Mouse (Mus musculus): Measurements from ENCODE around the gene Pip5k1a.
"Not testable (repeated sequence)": the region's sequence is repeated elsewhere in the genome, so short reads cannot be mapped to it uniquely, and the experiment has no call there.

The Pip5k1a gene

GRCm38 (mm10) chr3:95110911-95111726 is 4.4 kb upstream of the Pip5k1a start, which contains the start of gene Vps72:
TSS of gene Vps72 (plus strand) at chr3:95111022.
- peak; percentile 92 for DNase-seq

GRCm38 (mm10) chr3:95107898-95108297 is 1.2 kb upstream of the Pip5k1a start:
- DNase-seq: no peak

- DNase-seq: not testable (repeated sequence)
Measured at GRCm38 (mm10) chr3:95107308-95107707, 578 bp upstream of the Pip5k1a start.

- DNase-seq: peak; percentile 17
Measured at GRCm38 (mm10) chr3:95105586-95106337, 968 bp downstream of the Pip5k1a start.

DNA sequence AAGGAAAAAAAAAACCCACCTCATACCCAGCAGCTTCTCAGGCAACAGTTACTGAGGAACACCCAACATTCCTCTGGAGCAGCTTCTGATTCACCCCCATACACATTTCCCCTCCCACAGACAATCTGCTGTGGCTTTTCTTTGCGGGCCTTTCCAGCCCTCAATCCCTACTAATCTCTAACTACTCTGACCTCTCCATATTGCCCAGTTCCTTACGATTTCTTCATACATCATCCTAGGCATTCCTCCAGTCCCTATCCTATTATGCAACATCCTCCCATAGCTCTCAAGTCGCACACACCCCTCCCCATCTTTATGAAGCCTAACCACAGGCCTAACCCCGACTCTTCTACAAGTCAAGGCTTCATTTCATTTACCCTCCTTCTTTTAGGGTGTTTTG is 1.6 kb downstream of the Pip5k1a start:
- DNase-seq: peak; percentile 69

DNA sequence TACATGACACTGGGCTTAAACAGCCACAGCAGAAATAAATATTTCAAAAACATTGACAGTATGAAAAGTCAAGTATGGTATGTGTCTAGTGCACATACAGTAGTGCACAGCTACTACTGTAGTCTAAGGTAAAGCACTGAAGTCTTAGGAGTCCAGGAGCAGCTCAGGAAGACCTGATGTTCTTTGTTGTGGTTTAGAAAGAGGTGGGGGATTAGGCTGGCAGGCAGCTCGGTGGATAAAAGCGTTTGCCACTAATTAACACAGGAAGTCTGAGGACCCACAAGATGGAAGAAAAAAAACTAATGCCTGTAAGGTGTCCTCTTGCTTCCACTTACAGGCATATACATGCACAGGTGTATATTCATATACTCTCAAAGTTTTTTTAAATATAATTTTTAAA is 5.9 kb downstream of the Pip5k1a start:
- DNase-seq: no peak

DNA sequence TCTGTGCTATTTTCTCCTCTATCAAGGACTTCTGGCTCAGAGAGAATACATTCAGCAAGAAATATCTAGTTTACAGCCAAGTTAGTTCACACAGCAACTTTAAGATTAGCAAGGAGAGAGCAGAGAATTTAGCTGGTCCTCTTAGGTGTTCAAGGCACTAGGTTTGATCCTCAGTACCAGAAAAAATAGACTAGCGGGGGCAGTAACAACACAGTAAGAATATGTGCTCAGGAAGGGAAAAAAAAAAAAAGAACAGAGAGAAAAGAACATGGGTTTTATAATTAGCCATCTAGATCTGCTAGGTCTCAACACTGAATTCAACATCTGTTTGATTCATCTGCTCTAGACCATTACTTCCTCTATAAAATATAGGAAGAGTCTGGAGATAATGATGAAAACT is 18.7 kb downstream of the Pip5k1a start:
- DNase-seq: no peak

DNA sequence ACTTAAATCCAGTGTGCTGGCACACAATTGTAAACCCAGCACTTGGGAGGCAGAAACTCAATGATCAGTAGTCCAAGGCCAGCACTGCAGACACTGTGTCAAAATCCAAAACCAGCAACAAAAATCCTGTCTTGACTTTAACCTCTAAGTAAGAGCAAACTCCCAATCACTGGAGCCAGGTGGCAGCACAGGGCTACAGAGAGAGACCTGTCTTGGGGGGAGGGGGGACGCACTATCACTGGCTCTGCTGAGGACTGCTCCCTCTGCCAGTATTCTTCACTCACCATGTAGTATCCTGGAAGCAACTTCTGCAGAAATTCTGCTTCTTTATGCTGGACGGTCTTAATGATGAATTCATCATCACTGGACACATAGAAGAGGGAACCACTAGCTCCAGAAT is 35.1 kb downstream of the Pip5k1a start:
- DNase-seq: no peak

DNA sequence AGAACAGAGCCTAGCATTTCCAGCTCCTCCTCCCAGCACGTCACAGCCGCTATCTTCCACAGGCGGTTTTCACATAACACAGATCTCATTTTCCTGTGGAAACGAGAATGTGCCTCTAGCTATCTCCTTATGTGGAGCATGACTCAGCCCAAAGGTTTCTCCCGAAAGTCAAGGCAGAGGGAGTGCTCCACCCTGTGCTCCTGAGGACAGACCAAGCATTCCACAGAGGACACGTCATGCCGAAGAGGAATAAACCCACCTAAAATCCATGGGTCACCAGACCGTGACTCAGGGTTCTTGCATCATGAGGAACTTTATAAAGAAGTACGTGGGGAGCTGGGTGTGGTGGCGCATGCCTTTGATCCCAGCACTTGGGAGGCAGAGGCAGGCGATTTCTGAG is 40.2 kb downstream of the Pip5k1a start:
- DNase-seq: peak; percentile 51

DNA sequence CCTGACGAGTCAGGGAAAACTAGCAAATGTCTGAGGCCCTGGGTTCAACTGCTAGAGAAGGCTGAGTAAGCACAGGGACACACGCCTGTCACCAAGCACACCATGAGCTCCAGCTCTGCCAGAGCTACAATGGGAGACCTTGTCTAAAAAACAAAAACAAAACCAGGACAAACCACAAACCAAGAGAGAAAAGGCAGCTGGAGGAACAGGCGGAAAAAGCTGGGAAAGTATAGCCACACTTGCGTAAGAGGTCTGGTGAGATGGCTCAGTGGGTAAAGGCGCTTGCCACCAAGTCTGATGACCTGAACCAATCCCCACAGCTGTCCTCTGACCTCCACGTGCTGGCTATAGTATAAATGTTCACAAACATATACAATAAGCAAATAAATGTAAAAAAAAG is 40.6 kb downstream of the Pip5k1a start:
- DNase-seq: no peak

DNA sequence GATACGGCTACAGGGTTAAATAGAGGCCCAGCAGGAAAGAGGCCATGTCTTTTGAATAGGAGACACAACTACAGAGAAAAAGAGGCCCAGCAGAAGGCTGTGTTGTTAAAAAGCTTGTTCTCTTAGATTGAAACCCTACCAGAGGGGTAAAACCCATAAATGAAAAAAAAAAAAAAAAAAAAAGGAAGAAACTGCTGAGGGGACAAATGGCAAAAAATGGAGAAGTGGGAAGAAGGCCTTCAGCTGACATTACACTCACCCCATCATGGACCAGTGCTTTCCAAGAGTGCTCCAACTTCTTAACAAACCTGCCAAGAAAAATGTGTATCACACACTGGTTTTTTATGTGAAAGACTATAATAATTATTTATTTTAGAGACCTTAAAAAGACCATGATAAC is 41.2 kb downstream of the Pip5k1a start:
- no peak for DNase-seq

- no peak for DNase-seq
Measured at GRCm38 (mm10) chr3:95063741-95064140, 43.0 kb downstream of the Pip5k1a start.

DNA sequence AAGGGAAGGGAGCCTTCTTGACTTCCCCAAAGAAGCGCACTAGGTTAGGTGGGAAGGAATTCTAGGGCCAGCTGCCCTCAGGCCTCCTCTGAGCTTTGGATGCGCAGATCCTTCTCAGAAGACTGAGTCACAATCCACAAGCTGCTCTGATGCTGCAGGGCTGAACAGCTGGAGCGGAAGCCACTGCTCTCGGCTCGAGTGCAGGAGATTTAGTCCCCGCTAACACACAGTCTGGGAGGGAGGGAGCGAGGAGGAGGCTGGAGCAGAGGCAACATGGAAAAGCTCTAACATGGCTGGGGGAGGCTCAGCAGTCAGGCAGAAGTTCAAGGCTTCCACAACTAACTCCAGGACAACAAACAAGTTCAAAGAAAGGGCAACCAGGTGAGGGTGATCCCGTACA is 48.7 kb downstream of the Pip5k1a start:
- peak; percentile 80 for DNase-seq

GRCm38 (mm10) chr3:95056275-95056674 is 50.5 kb downstream of the Pip5k1a start:
- DNase-seq: no peak

DNA sequence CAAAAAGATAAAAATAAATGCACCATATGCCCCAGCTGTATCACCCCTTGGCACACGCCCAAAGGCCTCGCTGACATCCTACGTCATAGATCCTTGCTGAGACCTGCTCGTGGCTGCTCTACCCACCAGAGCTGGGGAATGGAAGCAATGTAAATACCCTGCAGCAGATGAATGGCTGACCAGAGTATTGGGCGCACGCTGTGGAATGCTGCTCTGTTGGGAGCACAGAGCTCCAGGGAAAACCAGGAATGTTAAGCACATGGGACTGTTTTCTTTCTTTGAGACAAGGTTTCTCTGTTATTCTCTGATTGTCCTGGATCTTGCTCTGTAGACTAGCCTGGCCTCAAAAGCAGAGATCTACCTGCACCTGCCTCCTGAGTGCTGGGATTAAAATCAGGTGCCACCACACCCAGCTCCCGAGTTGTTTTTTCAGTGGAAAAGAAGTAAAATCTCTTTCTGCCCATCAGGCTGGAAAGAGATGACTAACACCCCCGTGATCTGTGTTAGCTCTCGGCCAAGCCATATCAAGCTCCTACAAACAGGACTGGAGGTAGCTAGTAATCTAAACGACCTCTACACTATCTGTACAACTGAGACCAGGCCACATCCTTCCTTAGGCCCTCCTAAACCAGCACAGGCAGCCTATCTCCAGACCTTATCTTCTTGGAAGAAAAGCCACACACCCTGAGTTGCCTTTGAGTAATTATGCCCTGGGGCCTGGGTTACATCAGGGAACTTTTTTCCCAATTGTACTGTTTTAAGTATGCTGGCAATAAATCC is 52.1 kb downstream of the Pip5k1a start:
- DNase-seq: peak; percentile 26

GRCm38 (mm10) chr3:95053701-95054100 is 53.0 kb downstream of the Pip5k1a start:
- DNase-seq: peak; percentile 35

GRCm38 (mm10) chr3:95052959-95053358 is 53.8 kb downstream of the Pip5k1a start:
- DNase-seq: peak; percentile 33

DNA sequence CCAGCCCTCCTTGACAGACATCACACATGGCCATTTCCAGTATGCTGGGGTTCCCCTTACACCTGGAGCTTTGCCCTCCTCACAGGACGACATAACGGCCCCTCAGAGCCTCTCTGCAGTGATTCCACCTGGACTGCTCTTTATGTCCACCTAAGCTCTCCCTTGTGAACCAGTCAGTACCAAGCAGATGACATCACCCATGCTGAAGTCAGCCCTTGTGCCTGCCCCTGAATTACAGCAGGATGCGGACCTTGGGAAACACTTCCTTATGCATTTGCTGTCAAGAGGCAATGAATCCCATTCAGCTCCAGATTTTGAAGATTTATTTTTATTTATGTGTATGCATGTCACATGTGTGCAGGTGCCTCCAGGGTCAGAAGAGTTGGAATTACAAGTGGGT is 58.8 kb downstream of the Pip5k1a start:
- DNase-seq: no peak

GRCm38 (mm10) chr3:95046462-95047057 is 60.2 kb downstream of the Pip5k1a start:
- DNase-seq: no peak

DNA sequence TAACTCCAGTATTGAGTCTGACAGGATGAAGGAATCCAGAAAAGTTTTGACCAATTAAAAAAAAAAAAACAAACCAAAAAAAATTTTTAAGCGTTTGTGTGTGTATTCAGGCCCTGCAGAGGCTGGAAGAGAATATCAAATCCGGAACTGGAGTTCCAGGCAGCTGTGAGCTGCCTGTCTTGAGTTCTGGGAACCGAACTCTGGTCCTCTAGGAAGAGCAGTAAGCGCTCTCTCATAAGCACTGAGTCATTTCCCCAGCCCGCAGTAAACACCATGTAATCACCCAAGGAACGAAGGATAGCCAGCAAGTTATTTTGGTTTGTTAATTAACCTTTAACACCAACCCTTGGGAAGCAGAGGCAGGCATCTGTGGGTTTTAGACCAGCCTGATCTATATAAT is 63.5 kb downstream of the Pip5k1a start:
- no peak for DNase-seq

GRCm38 (mm10) chr3:95042838-95043229 is 63.9 kb downstream of the Pip5k1a start:
- no peak for DNase-seq

DNA sequence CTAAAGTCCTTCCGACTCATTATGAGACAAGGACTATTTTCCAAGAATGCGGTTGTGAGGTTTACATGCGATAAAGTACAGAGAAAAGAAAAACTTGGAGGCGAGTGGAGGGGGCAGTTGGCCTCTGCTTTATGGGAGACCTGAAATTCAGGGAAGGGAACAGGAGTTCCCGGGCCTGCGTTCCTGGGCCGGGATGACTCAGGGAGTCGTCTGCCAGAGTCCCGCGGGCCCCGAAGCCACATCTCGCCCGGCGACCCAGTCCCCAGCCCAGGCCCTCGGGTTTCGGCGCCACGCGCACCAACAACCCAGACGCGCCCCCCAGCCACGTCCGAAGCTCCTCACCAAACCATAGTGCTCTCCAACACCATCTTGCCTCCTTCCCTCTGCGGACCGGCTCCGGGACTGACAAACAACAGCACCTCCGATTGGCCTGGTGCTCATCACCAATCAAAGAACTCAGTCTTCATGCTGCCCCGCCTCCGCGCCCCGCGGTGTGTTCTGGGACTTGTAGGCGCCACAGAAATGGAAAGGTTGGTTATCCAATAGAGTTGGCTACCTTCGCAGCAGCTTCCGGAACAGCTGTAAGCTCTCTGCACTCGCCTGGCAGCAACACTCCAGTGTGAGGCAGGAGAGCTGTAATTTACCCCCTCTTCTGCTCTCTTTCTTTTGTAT is 64.4 kb downstream of the Pip5k1a start, which contains the start of gene Psmd4:
Gene Psmd4 (minus strand): TSS at position 449 of the 672 bp plus-strand sequence.
- peak; percentile 98 for DNase-seq
